Mouse (Mus musculus) heart, postnatal 25 days (tissue): ENCODE measurements around the gene Vmn2r120. TPM values are rescaled to one million over a fixed set of nuclear protein-coding genes. Genes with fewer than 3 reads are reported as not detected.
"Not testable (repeated sequence)": the region's sequence is repeated elsewhere in the genome, so short reads cannot be mapped to it uniquely, and the experiment has no call there.

Experiments
- DNase-seq: peaks from one replicate; pipeline ENCODE4 v3.0.0; 2022; ENCODE audit warnings: low spot score
- intact Hi-C: fragments of 180-260 bp; cut with DNase I; formaldehyde crosslinking; loops from one replicate; pipeline ENCODE4 v1.15.1; 2025
- total RNA-seq, 2 experiments: library from RNA; stranded (reverse); gene quantifications; 2 replicates each; pipeline ENCODE4 v1.2.3; 2021

The Vmn2r120 gene
- under 1 TPM; under 0.01 to 0.03 TPM for total RNA-seq

GRCm38 (mm10) chr17:57545405-57545804 is at the start of gene Vmn2r120:
Vmn2r120 (minus strand) TSS chr17:57545505.
- intact Hi-C loops, result no loop called here

GRCm38 (mm10) chr17:57587273-57587672 is 42.0 kb upstream of the Vmn2r120 start:
- intact Hi-C loops, DNase-seq: not testable (repeated sequence)

More at GRCm38 (mm10) chr17:57545405-57545804, at the start of gene Vmn2r120:
- DNase-seq, result no peak

- intact Hi-C loops, result no loop called here
- no peak for DNase-seq
These were observed 28.9 kb upstream of the Vmn2r120 start for GRCm38 (mm10) chr17:57574075-57574705.

Other genes with a start within 250 kb of the Vmn2r120 start
- 10 to 100 TPM in 1 of 2 experiments, 1 to 10 TPM in 1; 8.7 to 10.1 TPM for gene Adgre1, start 186.8 kb downstream of the Vmn2r120 start, total RNA-seq
- gene Gm21834, start 196.7 kb upstream of the Vmn2r120 start, total RNA-seq, result not detected
- gene Cntnap5c, start 224.1 kb upstream of the Vmn2r120 start, total RNA-seq, result not detected